Mouse (Mus musculus): ENCODE results near the gene Nipa2.
"Not testable (repeated sequence)": the region's sequence is repeated elsewhere in the genome, so short reads cannot be mapped to it uniquely, and the experiment has no call there.

Gene Nipa2

DNA sequence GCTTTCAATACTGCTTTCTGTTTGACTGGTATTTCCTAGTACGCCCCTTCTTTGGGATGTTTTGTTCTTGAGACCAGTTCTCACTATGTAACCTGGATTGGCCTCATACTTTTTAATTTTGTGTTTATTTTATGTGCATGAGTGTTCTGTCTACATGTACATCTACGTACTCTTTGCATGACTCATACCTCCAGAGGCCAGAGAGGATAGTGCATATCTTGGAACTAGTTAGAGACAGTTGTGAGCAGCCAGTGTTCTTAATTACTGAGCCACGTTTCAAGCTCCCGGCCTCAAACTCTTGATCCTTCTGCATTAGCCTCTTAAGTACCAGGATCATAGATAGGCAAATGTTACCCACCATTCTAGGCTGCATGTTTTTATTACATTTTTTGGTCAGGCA, 23.9 kb downstream of the Nipa2 start:
- no peak for DNase-seq (ENCODE audit: low spot score)

- DNase-seq (ENCODE audit: low spot score): no peak
Measured at GRCm38 (mm10) chr7:55935025-55935424, 27.3 kb downstream of the Nipa2 start.

DNA sequence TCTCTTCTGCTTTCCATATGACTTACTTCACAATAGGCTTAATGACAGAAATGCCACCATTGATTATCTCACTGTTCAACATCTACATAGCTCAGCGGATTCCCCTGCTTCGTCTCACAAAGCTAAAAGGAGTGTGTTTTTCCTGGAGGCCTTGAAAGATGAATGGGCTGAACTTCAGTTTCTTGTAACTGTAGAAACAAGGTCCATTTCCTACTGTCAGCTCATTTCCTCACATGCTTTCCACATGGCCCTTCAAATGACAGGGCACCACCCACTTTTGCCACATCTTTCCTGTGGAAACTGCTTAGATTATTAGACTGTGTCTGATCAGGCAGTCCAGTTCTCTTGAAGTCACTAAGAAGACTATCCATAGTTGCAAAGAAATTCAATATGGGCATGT, 33.6 kb downstream of the Nipa2 start:
- DNase-seq (ENCODE audit: low spot score): no peak

DNA sequence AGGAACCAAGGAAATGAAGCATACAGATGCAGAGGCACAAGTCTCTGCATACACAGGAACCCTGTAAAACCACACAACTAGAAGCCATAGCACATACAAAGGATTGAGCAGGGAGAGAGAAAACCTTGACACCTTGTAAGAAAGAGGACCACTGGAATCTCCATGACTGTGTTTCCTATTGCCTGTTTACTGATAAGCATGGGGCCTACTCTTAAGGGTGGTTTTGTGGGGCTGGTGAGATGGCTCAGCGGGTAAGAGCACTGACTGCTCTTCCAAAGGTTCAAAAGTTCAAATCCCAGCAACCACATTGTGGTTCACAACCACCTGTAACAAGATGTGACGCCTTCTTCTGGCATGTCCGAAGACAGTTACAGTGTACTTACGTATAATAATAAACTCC, 35.0 kb downstream of the Nipa2 start:
- DNase-seq (ENCODE audit: low spot score): no peak

DNA sequence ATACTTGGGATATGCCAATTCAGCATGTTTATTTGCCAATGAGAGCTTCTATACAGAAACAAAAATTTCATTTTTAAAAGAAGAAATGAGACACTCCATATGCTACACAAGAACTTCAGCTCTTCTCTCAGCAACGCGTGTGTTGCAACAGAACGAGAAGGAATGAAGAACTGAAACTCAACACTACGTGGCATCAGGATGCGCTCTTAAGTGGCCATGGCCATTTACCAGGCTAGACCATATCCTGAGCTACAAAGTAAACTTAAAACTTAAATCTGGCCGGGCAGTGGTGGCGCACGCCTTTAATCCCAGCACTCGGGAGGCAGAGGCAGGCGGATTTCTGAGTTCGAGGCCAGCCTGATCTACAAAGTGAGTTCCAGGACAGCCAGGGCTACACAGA, 43.9 kb downstream of the Nipa2 start:
- DNase-seq (ENCODE audit: low spot score): not testable (repeated sequence)

- no peak for DNase-seq (ENCODE audit: low spot score)
Measured at GRCm38 (mm10) chr7:55912118-55912517, 50.2 kb downstream of the Nipa2 start.

GRCm38 (mm10) chr7:55911371-55911770, 50.9 kb downstream of the Nipa2 start:
- peak; percentile 43 for DNase-seq (ENCODE audit: low spot score)

DNA sequence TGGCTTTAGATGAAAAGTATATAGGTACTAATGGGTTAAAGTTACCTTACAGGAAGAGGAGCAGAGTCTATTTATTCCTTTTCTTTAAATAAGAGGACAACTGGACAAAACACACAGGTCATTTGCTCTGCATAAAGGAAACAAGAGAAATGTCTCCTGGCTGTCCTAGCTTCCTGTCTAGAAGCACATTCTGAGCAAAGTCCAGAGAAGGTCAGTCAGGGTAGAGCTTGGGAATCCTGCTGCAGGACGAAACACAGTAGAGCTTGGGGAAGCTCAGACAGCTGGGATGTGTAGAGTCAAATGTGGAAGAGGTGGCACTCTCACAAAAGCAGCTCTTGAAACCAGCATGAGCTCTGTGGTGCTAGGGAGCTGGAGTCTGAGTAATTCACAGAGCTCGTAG, 51.9 kb downstream of the Nipa2 start:
- DNase-seq (ENCODE audit: low spot score): no peak

GRCm38 (mm10) chr7:55909519-55909918, 52.8 kb downstream of the Nipa2 start:
- no peak for DNase-seq (ENCODE audit: low spot score)

GRCm38 (mm10) chr7:55905449-55905848, 56.8 kb downstream of the Nipa2 start:
- no peak for DNase-seq (ENCODE audit: low spot score)

- DNase-seq (ENCODE audit: low spot score): no peak
Measured at GRCm38 (mm10) chr7:55903766-55904165, 58.5 kb downstream of the Nipa2 start.

DNA sequence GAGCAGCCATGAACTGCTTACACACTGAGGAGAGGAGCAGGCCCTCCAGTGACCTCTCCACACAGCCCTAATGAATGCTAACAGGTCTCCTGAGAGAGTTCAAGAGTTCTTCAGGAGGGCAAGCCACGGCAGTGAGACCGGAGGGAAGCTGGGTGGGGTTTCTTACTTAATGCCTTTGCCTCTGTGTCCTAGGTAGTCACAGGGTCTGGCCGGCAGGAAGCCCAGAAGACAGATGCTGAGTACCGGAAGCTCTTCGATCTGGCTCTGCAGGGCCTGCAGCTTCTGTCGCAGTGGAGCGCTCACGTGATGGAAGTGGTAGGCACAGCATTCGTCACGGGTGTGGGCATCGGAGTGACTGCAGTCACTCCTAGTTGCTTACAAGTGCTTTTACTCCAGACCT, 70.5 kb downstream of the Nipa2 start:
- peak; percentile 50 for DNase-seq (ENCODE audit: low spot score)

GRCm38 (mm10) chr7:55890731-55891130, 71.5 kb downstream of the Nipa2 start:
- DNase-seq (ENCODE audit: low spot score): peak; percentile 43

GRCm38 (mm10) chr7:55889996-55890395, 72.3 kb downstream of the Nipa2 start:
- no peak for DNase-seq (ENCODE audit: low spot score)

DNA sequence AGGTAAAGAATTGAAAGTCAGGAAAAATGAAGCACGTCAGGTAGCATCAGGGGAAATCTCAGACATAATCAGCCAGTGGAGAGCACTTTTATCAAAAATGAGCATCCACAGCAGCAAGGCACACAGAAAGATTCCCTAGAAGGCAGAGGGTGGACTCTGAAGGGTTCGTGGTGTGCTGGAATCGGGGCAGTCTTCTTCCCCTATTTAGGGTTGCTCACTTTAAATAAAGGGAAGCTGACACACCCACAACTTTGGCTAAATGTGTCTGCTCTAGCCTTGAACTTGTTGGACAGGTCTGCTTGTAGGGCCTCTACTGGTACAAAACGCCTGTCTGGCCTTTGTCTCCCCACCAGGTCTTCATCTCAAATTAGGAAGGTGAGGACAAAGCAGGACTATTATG, 73.7 kb downstream of the Nipa2 start:
- DNase-seq (ENCODE audit: low spot score): no peak

Measured in layer of hippocampus, adult 11-12 months (tissue).